Mouse (Mus musculus): ENCODE data around the gene Kcnh5.

DNA sequence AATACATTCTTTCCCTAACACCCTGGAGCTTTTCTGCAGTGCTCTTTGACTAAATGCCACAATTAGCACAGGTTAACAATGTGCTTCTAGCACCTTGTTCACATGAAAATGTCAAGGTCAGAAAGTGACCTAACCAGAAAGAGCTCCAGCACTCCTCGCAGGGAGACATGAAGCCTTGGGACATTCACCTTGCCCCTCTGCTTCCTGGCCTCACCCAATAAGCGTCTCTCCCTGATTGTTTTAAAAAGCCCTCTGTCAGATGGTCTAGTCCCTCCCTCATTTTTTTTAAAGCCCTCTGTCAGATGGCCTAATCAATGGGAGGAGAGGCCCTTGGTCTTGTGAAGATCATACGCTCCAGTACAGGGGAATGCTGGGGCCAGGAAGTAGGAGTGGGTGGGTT lies 287.7 kb downstream of the Kcnh5 start:
- TF ChIP-seq CTCF (IDR thresholded peaks at IDR 0.05; ENCODE audit: low read depth) (no peak), EP300 (IDR thresholded peaks at IDR 0.05; ENCODE audit: low read depth) (no peak)
